Mouse (Mus musculus) kidney, postnatal 0 days (tissue): ENCODE data around the gene Cap2. TPM values are rescaled to one million over a fixed set of nuclear protein-coding genes. Genes with fewer than 3 reads are reported as not detected.
A peak's percentile ranks its signal among the peaks of the same experiment; 100 is the strongest.

Source experiments
- ATAC-seq: fragments of 200-750 bp; cut with Nextera tagmentation; replicated peaks from 2 replicates; pipeline ENCODE4 v1.8.0; 2017; ENCODE audit warnings: low read depth, moderate number of reproducible peaks, moderate TSS enrichment, moderate library complexity; ENCODE audit not compliant: low FRiP score
- DNase-seq: peaks from one replicate; pipeline ENCODE4 v3.0.0-alpha.2; 2016; ENCODE audit warnings: low spot score
- H3K27ac ChIP-seq: fragments of 300-500 bp; sonication (generic); 2 replicates; pipeline ENCODE4 v1.5.1; 2014; ENCODE audit warnings: mild to moderate bottlenecking
- H3K27me3 ChIP-seq: fragments of 300-500 bp; sonication (generic); 2 replicates; pipeline ENCODE4 v1.6.1; 2014; ENCODE audit warnings: low read length, mixed read lengths; ENCODE audit not compliant: insufficient read depth
- H3K36me3 ChIP-seq: fragments of 300-500 bp; sonication (generic); 2 replicates; pipeline ENCODE4 v1.6.1; 2014; ENCODE audit warnings: low read length, mixed read lengths; ENCODE audit not compliant: insufficient read depth
- H3K4me1 ChIP-seq: fragments of 300-500 bp; sonication (generic); replicated peaks from 2 replicates; pipeline ENCODE4 v1.6.1; 2014; ENCODE audit warnings: antibody characterized with exemption, low read length, mixed read lengths; ENCODE audit not compliant: insufficient read depth
- H3K4me2 ChIP-seq: fragments of 300-500 bp; sonication (generic); 2 replicates; pipeline ENCODE4 v1.6.1; 2014; ENCODE audit warnings: mild to moderate bottlenecking, low read length, moderate library complexity, mixed read lengths
- H3K4me3 ChIP-seq: fragments of 300-500 bp; sonication (generic); replicated peaks from 2 replicates; pipeline ENCODE4 v1.5.1; 2014; ENCODE audit warnings: low read depth, low read length
- H3K9ac ChIP-seq: fragments of 300-500 bp; sonication (generic); 2 replicates; pipeline ENCODE4 v1.6.1; 2014; ENCODE audit warnings: low read depth, low read length
- H3K9me3 ChIP-seq: fragments of 300-500 bp; sonication (generic); replicated peaks from 2 replicates; pipeline ENCODE4 v1.6.1; 2016; ENCODE audit warnings: low read length, inconsistent platforms, mixed read lengths
- CTCF ChIP-seq: IDR thresholded peaks from 2 replicates; pipeline ENCODE4 v1.5.1; 2016; ENCODE audit warnings: antibody characterized with exemption, low read depth, mild to moderate bottlenecking, moderate library complexity
- WGBS: fragments of 180-500 bp; shearing (Covaris S2); extraction: QIAGEN DNeasy Blood & Tissue Kit; methylation state at CpG from one replicate; pipeline ENCODE4 v1.1.7; 2014; 5-methylcytosine and 5-hydroxymethylcytosine counted together
- polyA plus RNA-seq: library from polyadenylated mRNA; unstranded; fragments of >200 nt; fragmentation: Nextera tagmentation; extraction: Ambion mirVana; gene quantifications from 2 replicates; pipeline ENCODE4 v1.2.1, GENCODE M21; 2015

Gene Cap2
- polyA plus RNA-seq, 1 experiment from 2014 or later: 3.6 TPM

DNA sequence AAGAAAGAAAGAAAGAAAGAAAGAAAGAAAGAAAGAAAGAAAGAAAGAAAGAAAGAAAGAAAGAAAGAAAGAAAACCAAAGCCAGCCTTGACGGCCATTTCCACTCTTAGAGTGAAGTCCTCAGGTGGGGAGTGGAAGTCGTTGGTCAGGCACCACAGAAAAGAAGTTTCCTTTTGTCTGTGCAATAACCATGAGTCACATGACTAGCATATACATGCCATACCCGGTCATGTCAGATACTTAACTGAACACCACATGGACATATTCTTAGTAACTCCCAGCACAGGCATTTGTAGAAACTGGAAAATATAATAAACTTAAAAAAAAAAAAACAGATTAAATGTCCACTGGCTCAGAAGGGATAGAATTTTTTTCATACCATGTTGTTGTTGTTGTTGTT, 16.0 kb upstream of the Cap2 start:
- Histone ChIP-seq H3K36me3 (no peaks in the 10 kb centered on the region), H3K9me3 (no peaks in the 10 kb centered on the region), H3K27ac (no peak overlapping the region), H3K9ac (no peak overlapping the region), H3K4me1 (no peaks in the 10 kb centered on the region), H3K4me3 (no peak overlapping the region), H3K4me2 (no peak overlapping the region), H3K27me3 (no peaks in the 10 kb centered on the region)
- no peak for ATAC-seq
- TF ChIP-seq CTCF: no peak
- no peak for DNase-seq
- 81% methylated on average over 3 of the region's 3 CpGs for WGBS

DNA sequence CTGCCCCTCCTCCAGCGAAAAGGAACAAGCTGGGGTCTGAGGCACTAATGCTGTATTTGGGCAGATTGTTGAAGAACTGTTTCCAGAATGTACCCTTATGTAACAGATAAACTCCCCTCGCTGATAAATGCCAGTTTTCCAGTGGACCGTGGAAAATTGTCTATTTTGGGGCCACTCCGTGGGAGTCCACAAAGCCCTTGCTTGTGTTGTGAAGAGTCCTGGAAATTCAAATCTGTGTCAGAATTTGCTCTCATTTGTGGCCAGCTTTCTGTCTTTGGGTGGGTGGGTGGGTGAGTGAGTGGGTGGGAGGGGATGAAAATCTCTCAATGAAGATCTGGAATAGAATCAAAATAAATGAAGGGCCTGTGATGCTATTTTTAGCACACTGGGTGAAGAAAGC, 13.5 kb upstream of the Cap2 start:
- no peaks in the 10 kb centered on the region for H3K4me1 ChIP-seq
- 76% methylated on average over 4 of the region's 4 CpGs for WGBS
- no peaks in the 10 kb centered on the region for H3K9me3 ChIP-seq
- ATAC-seq (no peak), DNase-seq (no peak)
- no peak for TF ChIP-seq CTCF
- H3K27ac ChIP-seq: no peak overlapping the region
- no peaks in the 10 kb centered on the region for H3K27me3 ChIP-seq
- H3K4me2 ChIP-seq: no peak overlapping the region
- no peak overlapping the region for H3K4me3 ChIP-seq
- H3K9ac ChIP-seq: no peak overlapping the region
- no peaks in the 10 kb centered on the region for H3K36me3 ChIP-seq

DNA sequence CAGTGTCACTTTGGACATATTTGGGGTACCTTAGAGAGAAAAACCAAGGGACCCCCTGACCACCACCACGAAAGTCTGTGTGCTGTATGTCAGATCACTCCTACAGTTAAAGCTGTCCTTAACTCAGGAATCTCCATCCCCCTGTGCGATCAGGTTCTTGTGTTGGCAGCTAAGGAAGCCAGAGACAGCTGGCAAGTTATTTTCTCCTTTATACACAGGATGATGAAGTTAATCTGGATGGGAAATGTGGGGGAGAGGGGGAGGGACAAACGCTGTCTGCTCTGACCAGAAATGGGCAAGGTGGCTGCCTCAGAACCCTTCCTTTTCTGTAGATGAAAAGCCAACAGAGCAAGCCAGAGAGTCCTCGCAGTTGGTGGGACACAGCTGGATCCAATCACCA, 11.0 kb upstream of the Cap2 start:
- H3K36me3 ChIP-seq: no peaks in the 10 kb centered on the region
- ATAC-seq (no peak), DNase-seq (peak; percentile 33)
- TF ChIP-seq CTCF: no peak
- H3K4me2 ChIP-seq: no peak overlapping the region
- H3K4me1 ChIP-seq: no peaks in the 10 kb centered on the region
- H3K9ac ChIP-seq: no peak overlapping the region
- no peaks in the 10 kb centered on the region for H3K27me3 ChIP-seq
- WGBS: 14% methylated on average over 4 of the region's 4 CpGs
- H3K9me3 ChIP-seq: no peaks in the 10 kb centered on the region
- no peak overlapping the region for H3K4me3 ChIP-seq
- H3K27ac ChIP-seq: no peak overlapping the region

DNA sequence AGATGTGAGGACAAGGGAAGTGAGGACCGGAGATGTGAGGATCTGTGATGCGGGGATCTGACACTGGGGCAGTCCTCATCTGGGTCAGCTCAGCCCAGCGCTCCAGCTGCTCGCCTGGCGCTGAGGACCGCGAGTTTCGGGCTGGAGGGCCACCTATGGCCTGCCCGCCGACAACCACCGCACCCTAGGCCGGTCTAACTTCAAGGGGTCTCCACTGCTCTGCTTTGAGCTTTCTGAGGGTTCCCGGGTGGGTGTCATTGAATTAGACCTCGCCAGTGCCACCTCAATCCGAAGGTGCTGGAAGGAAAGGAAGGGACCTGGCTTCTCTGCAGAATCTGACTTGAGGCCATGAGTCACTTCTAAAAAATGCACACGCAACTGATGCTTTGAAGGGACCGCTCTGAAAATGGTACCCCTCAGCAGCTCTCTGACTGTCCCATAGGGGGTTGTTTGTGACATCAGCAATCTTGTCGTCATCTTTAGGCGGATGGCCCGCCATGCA, 793 bp downstream of the Cap2 start:
- no peak overlapping the region for H3K27ac ChIP-seq
- 8% methylated on average over 20 of the region's 20 CpGs for WGBS
- TF ChIP-seq CTCF: no peak
- no peaks in the 10 kb centered on the region for H3K9me3 ChIP-seq
- H3K4me3 ChIP-seq: peak overlapping the region; percentile 36
- no peaks in the 10 kb centered on the region for H3K27me3 ChIP-seq
- peak overlapping the region; percentile 77 for H3K4me2 ChIP-seq
- ATAC-seq: peak; percentile 68
- no peaks in the 10 kb centered on the region for H3K36me3 ChIP-seq
- H3K4me1 ChIP-seq: no peaks in the 10 kb centered on the region
- DNase-seq: peak; percentile 46
- 0 out of 2 replicates have a peak overlapping the region, but pooled peaks have one; percentile 39 for H3K9ac ChIP-seq

DNA sequence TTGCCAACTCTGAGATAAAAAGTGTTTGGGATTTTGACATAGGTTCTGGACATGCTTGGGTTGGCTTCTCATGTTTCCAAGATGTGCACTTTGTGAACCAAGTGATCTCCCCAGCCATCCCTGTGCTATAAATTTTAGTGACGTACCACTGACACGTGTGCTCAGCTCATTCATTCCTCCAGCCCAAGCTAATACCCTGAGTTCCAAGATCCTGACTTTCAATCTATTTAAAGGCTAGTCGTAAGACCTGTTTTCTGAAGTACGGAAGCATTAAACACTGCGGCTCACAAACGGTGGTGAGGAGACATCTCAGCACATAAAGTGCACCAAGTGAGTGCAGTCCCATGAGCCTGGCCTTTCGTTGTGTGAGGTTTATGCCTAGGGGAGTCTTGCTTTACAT, 6.3 kb downstream of the Cap2 start:
- Histone ChIP-seq H3K9ac (no peak overlapping the region), H3K9me3 (no peaks in the 10 kb centered on the region), H3K4me3 (no peak overlapping the region), H3K4me1 (no peaks in the 10 kb centered on the region), H3K4me2 (no peak overlapping the region), H3K27ac (no peak overlapping the region), H3K27me3 (no peaks in the 10 kb centered on the region), H3K36me3 (no peaks in the 10 kb centered on the region)
- ATAC-seq (no peak), DNase-seq (no peak)
- WGBS: 39% methylated on average over 7 of the region's 7 CpGs
- TF ChIP-seq CTCF: no peak

DNA sequence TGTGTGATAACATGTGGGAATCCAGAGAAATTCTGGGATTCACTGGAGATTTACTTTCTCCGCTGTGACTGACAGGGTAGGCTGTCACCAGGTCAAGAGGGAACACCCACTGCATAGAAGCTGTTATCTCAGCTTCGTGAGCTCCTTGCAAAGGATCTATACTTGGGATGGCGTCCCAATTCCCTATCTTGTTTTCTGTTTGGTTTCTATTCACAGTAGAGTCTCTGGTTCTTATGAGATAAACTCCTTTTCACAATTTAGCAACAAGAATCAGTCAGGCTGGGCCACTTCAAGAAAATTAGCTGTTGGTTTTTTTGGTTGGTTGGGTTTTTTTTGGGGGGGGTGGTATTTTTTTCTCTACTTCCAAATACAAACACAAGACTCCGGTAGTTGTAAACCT, 7.2 kb downstream of the Cap2 start:
- Histone ChIP-seq H3K9ac (no peak overlapping the region), H3K27ac (no peak overlapping the region), H3K27me3 (no peaks in the 10 kb centered on the region), H3K4me3 (no peak overlapping the region), H3K4me1 (no peaks in the 10 kb centered on the region), H3K4me2 (no peak overlapping the region), H3K36me3 (no peaks in the 10 kb centered on the region), H3K9me3 (no peaks in the 10 kb centered on the region)
- 86% methylated on average over 4 of the region's 4 CpGs for WGBS
- TF ChIP-seq CTCF: no peak
- DNase-seq: no peak
- no peak for ATAC-seq

DNA sequence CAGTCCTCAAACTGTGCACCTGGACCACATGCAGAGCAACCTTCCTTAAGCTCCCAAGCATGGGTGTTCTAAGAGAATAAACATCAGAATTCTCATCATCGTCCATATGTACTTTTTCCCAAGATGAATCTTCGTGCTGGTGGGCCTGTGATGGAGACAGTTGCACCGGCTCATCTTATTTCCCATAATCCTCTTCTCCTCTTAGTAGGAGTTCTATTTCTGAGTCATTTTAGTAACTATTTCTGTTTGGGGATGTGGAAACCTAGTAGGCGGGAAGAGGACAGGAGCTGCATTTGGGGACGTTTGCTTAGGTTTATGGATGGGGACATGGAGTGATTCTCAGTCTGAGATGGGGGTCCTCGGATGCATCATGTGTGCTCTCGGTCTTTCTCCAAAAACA, 8.8 kb downstream of the Cap2 start:
- no peak for DNase-seq
- H3K36me3 ChIP-seq: no peaks in the 10 kb centered on the region
- no peak for TF ChIP-seq CTCF

More for the DNA sequence above, 8.8 kb downstream of the Cap2 start:
- Histone ChIP-seq H3K27ac (no peak overlapping the region), H3K9me3 (no peaks in the 10 kb centered on the region), H3K9ac (no peak overlapping the region), H3K4me3 (no peak overlapping the region), H3K4me2 (no peak overlapping the region), H3K27me3 (no peaks in the 10 kb centered on the region), H3K4me1 (no peaks in the 10 kb centered on the region)
- WGBS: 91% methylated on average over 7 of the region's 7 CpGs
- no peak for ATAC-seq
